Mouse (Mus musculus) intestine, postnatal 0 days (tissue): ENCODE data around the gene Slc9a9. TPM values are rescaled to one million over a fixed set of nuclear protein-coding genes. Genes with fewer than 3 reads are reported as not detected.
A peak's percentile ranks its signal among the peaks of the same experiment; 100 is the strongest.

ENCODE experiments used
- ATAC-seq: fragments of 200-750 bp; cut with Nextera tagmentation; 2 replicates; pipeline ENCODE4 v1.8.0; 2017; ENCODE audit warnings: mild to moderate bottlenecking, moderate TSS enrichment, moderate library complexity
- H3K27ac ChIP-seq: fragments of 300-500 bp; sonication (generic); 2 replicates; pipeline ENCODE4 v1.5.1; 2014; ENCODE audit warnings: mild to moderate bottlenecking, low read depth, low read length, moderate library complexity
- H3K27me3 ChIP-seq: fragments of 300-500 bp; sonication (generic); replicated peaks from 2 replicates; pipeline ENCODE4 v1.6.1; 2014; ENCODE audit warnings: low read length, mixed read lengths; ENCODE audit not compliant: control insufficient read depth, insufficient read depth
- H3K36me3 ChIP-seq: fragments of 300-500 bp; sonication (generic); 2 replicates; pipeline ENCODE4 v1.6.1; 2014; ENCODE audit warnings: mild to moderate bottlenecking, moderate library complexity; ENCODE audit not compliant: control insufficient read depth, insufficient read depth
- H3K4me1 ChIP-seq: fragments of 300-500 bp; sonication (generic); replicated peaks from 2 replicates; pipeline ENCODE4 v1.6.1; 2014; ENCODE audit warnings: antibody characterized with exemption, low read length, mixed read lengths; ENCODE audit not compliant: control insufficient read depth, insufficient read depth
- H3K4me2 ChIP-seq: fragments of 300-500 bp; sonication (generic); replicated peaks from 2 replicates; pipeline ENCODE4 v1.6.1; 2014; ENCODE audit warnings: low read depth, mild to moderate bottlenecking, moderate library complexity
- H3K4me3 ChIP-seq: fragments of 300-500 bp; sonication (generic); 2 replicates; pipeline ENCODE4 v1.5.1; 2014; ENCODE audit warnings: low read depth, low read length
- H3K9ac ChIP-seq: fragments of 300-500 bp; sonication (generic); 2 replicates; pipeline ENCODE4 v1.6.1; 2014; ENCODE audit warnings: mild to moderate bottlenecking, low read depth, low read length
- H3K9me3 ChIP-seq: fragments of 300-500 bp; sonication (generic); 2 replicates; pipeline ENCODE4 v1.6.1; 2016; ENCODE audit warnings: mixed run types; ENCODE audit not compliant: control insufficient read depth
- CTCF ChIP-seq: sonication (generic); IDR thresholded peaks from 2 replicates; pipeline ENCODE4 v1.5.1; 2016; ENCODE audit warnings: low read depth, mild to moderate bottlenecking, control low read depth, antibody characterized with exemption, moderate library complexity
- WGBS: fragments of 180-500 bp; shearing (Covaris S2); extraction: QIAGEN DNeasy Blood & Tissue Kit; methylation state at CpG from one replicate; pipeline ENCODE4 v1.1.7; 2014; 5-methylcytosine and 5-hydroxymethylcytosine counted together
- polyA plus RNA-seq: library from polyadenylated mRNA; unstranded; fragments of >200 nt; fragmentation: Nextera tagmentation; extraction: Ambion mirVana; gene quantifications from 2 replicates; pipeline ENCODE4 v1.2.1, GENCODE M21; 2015

Gene Slc9a9
- polyA plus RNA-seq, 1 experiment from 2014 or later, result 1.0 TPM

DNA sequence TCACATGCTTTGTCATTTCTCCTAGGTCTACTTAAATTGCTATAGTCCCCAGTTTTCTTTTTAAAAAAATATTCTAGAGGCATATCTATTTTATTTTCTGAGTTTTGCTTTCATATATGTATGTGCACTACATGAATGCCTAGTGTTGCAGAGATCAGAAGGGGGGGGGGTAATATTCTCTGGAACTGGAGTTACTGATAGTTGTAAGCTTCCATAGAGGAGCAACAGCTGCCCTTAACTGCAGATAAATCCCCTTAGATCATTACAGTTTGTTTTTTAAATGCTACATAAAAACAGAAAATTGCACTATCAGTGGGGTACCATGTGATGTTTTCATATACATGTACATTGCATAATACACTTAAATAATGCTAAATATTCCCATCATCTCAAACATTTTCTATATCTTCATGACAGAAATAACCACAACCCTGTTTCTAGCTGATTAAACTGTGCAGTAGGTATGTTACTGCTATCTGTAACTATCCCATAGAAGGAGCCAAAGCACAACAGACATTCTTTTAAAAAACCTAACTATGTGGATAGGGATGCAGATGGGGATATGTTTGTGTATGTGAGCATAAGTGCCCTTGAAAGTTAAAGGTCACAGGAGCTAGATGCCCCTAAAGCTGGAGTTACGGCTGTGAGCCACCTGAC lies 17.6 kb downstream of the Slc9a9 start:
- 95% methylated on average over 1 of the region's 1 CpGs for WGBS
- Histone ChIP-seq H3K4me3 (no peak overlapping the region), H3K9ac (no peak overlapping the region), H3K4me2 (no peak overlapping the region), H3K36me3 (no peaks in the 10 kb centered on the region), H3K27me3 (no peaks in the 10 kb centered on the region), H3K4me1 (no peaks in the 10 kb centered on the region), H3K27ac (no peak overlapping the region), H3K9me3 (no peaks in the 10 kb centered on the region)
- ATAC-seq, result no peak
- no peak for TF ChIP-seq CTCF

DNA sequence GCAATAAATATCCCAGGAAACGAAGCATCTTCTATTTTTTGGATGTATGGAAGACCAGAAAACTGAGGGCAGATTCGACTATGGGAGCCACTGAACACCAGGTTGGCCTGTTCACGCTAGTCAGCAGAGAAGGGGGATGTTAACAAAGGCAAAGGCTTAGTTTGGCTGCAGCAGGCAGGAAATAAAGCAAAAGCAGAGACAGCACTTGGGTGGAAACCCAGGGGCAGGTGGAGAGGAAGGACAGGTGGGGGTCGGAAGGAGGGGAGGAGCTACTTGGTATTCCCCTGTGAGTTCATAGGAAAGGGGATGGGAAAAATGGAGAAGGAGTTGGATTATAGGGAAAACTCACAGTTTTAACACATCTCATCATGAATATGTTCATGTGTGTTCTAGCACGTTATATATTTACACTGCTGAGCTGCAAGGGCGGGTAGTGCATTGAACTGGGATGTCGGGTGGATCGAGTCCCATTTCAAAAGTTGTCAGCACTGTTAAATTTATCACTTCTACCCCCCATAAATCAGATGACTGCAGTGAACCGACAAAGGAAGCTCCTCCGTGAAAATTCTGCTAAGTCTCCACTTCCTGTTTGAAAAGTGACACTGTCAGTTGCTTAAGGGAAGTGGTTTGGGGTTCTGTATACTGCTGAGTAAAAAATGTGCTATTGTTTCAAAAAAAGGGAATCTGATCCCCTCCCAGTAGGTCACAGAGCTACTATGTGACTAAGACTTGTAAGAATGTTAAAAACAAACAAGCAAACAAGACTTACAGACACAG lies 21.8 kb downstream of the Slc9a9 start:
- H3K4me2 ChIP-seq, result no peak overlapping the region

DNA sequence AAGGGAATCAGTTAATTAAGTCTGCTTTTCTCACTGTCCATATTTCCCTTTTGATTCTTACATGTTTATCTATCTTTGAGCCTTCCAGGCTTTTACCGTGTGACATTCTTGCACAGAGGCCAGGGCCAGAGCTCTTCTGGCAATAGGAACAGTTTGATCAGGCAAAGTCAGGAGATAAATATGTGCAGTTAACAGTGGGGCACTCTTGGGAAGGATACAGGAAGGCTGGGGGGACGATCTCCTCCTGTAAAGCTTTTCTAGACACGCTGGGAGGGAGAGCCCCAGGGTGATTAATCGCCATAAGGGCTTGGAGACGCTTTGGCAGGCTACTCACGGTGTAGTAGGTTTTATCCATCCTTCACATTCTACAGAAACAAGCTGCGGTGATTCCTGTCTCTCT lies 22.4 kb downstream of the Slc9a9 start:
- H3K9me3 ChIP-seq, result no peaks in the 10 kb centered on the region
- 23% methylated on average over 7 of the region's 7 CpGs for WGBS
- no peaks in the 10 kb centered on the region for H3K4me1 ChIP-seq
- no peak for TF ChIP-seq CTCF
- H3K9ac ChIP-seq, result no peak overlapping the region
- H3K4me2 ChIP-seq, result no peak overlapping the region
- H3K27me3 ChIP-seq, result no peaks in the 10 kb centered on the region
- ATAC-seq, result no peak
- no peak overlapping the region for H3K27ac ChIP-seq
- H3K36me3 ChIP-seq, result no peaks in the 10 kb centered on the region
- H3K4me3 ChIP-seq, result no peak overlapping the region

More for the DNA sequence above, 21.8 kb downstream of the Slc9a9 start:
- no peaks in the 10 kb centered on the region for H3K36me3 ChIP-seq
- 29% methylated on average over 10 of the region's 10 CpGs for WGBS
- H3K9me3 ChIP-seq, result no peaks in the 10 kb centered on the region
- no peaks in the 10 kb centered on the region for H3K27me3 ChIP-seq
- H3K4me3 ChIP-seq, result no peak overlapping the region
- ATAC-seq, result no peak
- no peaks in the 10 kb centered on the region for H3K4me1 ChIP-seq
- TF ChIP-seq CTCF, result no peak
- no peak overlapping the region for H3K27ac ChIP-seq
- no peak overlapping the region for H3K9ac ChIP-seq

DNA sequence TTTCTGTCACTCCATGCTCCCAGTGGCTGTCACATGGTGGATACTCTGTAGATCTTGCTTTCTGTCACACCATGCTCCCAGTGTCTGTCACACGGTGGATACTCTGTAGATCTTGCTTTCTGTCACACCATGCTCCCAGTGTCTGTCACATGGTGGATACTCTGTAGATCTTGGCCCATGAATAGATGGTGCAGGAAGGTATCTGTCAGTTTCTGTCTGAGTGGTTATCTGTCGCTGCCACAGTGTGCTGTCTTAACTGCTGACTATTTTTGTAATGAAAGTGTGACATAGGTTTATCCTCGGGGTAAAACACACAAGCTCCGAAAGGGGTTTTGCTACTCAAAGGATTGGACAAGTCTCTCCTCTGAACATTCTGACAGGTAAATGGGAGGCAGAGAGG lies 24.5 kb downstream of the Slc9a9 start:
- 88% methylated on average over 4 of the region's 4 CpGs for WGBS
- no peak for ATAC-seq
- Histone ChIP-seq H3K4me2 (no peak overlapping the region), H3K4me3 (no peak overlapping the region), H3K36me3 (no peaks in the 10 kb centered on the region), H3K9ac (no peak overlapping the region), H3K9me3 (no peaks in the 10 kb centered on the region), H3K27ac (no peak overlapping the region), H3K27me3 (no peaks in the 10 kb centered on the region), H3K4me1 (no peaks in the 10 kb centered on the region)
- no peak for TF ChIP-seq CTCF

DNA sequence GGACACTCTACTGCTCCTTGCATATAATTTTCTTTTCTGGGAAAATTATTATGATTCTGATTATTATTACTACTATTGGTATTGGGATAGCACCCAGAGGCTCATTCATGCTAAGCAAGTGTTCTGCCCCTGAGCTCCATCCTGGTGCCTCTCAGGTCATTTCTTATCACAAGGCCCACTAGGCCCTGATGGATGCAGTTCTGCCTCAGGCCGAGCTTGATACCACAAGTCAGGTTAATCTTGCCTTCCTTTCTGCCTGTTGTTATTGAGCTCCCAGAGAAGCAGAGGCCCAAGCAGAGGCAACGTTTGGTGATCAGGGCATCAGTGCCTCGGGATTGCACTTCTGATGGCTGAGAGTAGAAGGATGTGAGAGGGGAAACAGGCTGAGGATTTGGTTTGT lies 25.3 kb downstream of the Slc9a9 start:
- Histone ChIP-seq H3K9me3 (no peaks in the 10 kb centered on the region), H3K4me1 (no peaks in the 10 kb centered on the region), H3K27me3 (no peaks in the 10 kb centered on the region), H3K27ac (no peak overlapping the region), H3K9ac (no peak overlapping the region), H3K4me3 (no peak overlapping the region), H3K36me3 (no peaks in the 10 kb centered on the region), H3K4me2 (no peak overlapping the region)
- no peak for ATAC-seq
- WGBS, result 71% methylated on average over 3 of the region's 3 CpGs
- no peak for TF ChIP-seq CTCF

DNA sequence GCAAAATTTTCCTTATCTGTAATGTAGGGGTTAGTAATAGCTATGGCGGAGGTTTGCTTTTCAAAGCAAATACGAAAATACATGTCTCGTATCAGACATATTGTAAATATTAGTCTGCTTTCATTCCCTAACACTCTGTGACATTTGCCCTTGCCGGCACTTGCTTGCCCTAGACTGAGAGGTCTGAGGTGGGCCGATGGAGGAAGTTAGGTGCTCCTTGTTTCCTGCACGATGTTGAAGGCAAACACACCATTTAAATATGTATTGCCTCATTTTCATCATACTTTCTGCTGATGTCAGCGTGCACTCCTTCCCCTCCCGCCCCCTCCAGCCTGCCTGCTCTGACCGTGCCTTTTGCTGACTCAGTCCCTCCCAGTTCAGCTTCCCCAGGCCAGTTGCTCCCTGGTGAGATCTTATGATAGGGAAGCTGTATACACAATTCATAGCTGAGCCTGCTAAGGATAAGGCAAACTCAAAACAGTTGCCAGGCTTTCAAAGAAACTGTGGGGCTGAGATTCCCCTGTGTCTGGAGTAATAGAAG lies 26.9 kb downstream of the Slc9a9 start:
- TF ChIP-seq CTCF, result no peak
- H3K4me2 ChIP-seq, result peak overlapping the region; percentile 17; the same call in 1 of the 2 replicates
- ATAC-seq, result no peak

More for the DNA sequence above, 26.9 kb downstream of the Slc9a9 start:
- Histone ChIP-seq H3K36me3 (no peaks in the 10 kb centered on the region), H3K9ac (no peak overlapping the region), H3K4me1 (no peaks in the 10 kb centered on the region), H3K27me3 (no peaks in the 10 kb centered on the region), H3K4me3 (no peak overlapping the region), H3K27ac (no peak overlapping the region), H3K9me3 (no peaks in the 10 kb centered on the region)
- WGBS, result 26% methylated on average over 9 of the region's 9 CpGs
